Mouse (Mus musculus) thymus, postnatal 14 days (tissue): ENCODE measurements around the gene Rps6ka2.
A peak's percentile ranks its signal among the peaks of the same experiment; 100 is the strongest.

Source experiments
- DNase-seq: peaks from one replicate; pipeline ENCODE4 v3.0.0; 2021

Rps6ka2 gene

GRCm38 (mm10) chr17:7221310-7221709 is 51.4 kb downstream of the Rps6ka2 start:
- DNase-seq = no peak

- no peak for DNase-seq
Measured at GRCm38 (mm10) chr17:7222198-7222597, 52.3 kb downstream of the Rps6ka2 start.

GRCm38 (mm10) chr17:7228545-7228944 is 58.6 kb downstream of the Rps6ka2 start:
- no peak for DNase-seq

- no peak for DNase-seq
Measured at GRCm38 (mm10) chr17:7231312-7231711, 61.4 kb downstream of the Rps6ka2 start.

- DNase-seq = no peak
Measured at GRCm38 (mm10) chr17:7231790-7232189, 61.9 kb downstream of the Rps6ka2 start.

GRCm38 (mm10) chr17:7232400-7232799 is 62.5 kb downstream of the Rps6ka2 start:
- DNase-seq = no peak

GRCm38 (mm10) chr17:7233197-7233596 is 63.3 kb downstream of the Rps6ka2 start:
- no peak for DNase-seq

- DNase-seq = no peak
Measured at GRCm38 (mm10) chr17:7237706-7238105, 67.8 kb downstream of the Rps6ka2 start.

- DNase-seq = peak; percentile 22
Measured at GRCm38 (mm10) chr17:7238766-7239165, 68.9 kb downstream of the Rps6ka2 start.

GRCm38 (mm10) chr17:7240526-7240925 is 70.6 kb downstream of the Rps6ka2 start:
- DNase-seq = no peak

- DNase-seq = no peak
Measured at GRCm38 (mm10) chr17:7245078-7245477, 75.2 kb downstream of the Rps6ka2 start.

GRCm38 (mm10) chr17:7246893-7247556 is 77.1 kb downstream of the Rps6ka2 start:
- DNase-seq = no peak

GRCm38 (mm10) chr17:7250373-7250772 is 80.5 kb downstream of the Rps6ka2 start:
- no peak for DNase-seq

- DNase-seq = no peak
Measured at GRCm38 (mm10) chr17:7257208-7257607, 87.3 kb downstream of the Rps6ka2 start.

- DNase-seq = no peak
Measured at GRCm38 (mm10) chr17:7258748-7259359, 88.9 kb downstream of the Rps6ka2 start.

GRCm38 (mm10) chr17:7260360-7260759 is 90.4 kb downstream of the Rps6ka2 start:
- no peak for DNase-seq

- no peak for DNase-seq
Measured at GRCm38 (mm10) chr17:7262056-7262455, 92.1 kb downstream of the Rps6ka2 start.

GRCm38 (mm10) chr17:7262620-7263019 is 92.7 kb downstream of the Rps6ka2 start:
- DNase-seq = no peak

GRCm38 (mm10) chr17:7264610-7265009 is 94.7 kb downstream of the Rps6ka2 start:
- DNase-seq = no peak

GRCm38 (mm10) chr17:7265291-7265690 is 95.4 kb downstream of the Rps6ka2 start:
- no peak for DNase-seq

GRCm38 (mm10) chr17:7265705-7266368 is 95.9 kb downstream of the Rps6ka2 start:
- DNase-seq = no peak

GRCm38 (mm10) chr17:7267843-7268242 is 97.9 kb downstream of the Rps6ka2 start:
- no peak for DNase-seq

GRCm38 (mm10) chr17:7269151-7269806 is 99.4 kb downstream of the Rps6ka2 start:
- DNase-seq = no peak

GRCm38 (mm10) chr17:7270506-7270905 is 100.6 kb downstream of the Rps6ka2 start:
- DNase-seq = no peak
